Comparison of ENCODE assay signal across 8 mouse cellular contexts in genomic region chr11:103027570-103028175, GRCm38 (mm10). TPM values are rescaled to one million over a fixed set of nuclear protein-coding genes. Genes with fewer than 3 reads are reported as not detected.
DNase-seq lines count a peak whose midpoint lies in the region; ATAC-seq and TF ChIP-seq lines count a peak whose summit lies in the region.

No protein-coding gene starts in this region.

- peaks cover 5% of the 10 kb centered on the region; the same call in 1 of the 2 replicates for H3K4me1 ChIP-seq in lung, embryonic 14.5 days (ENCODE audit: insufficient read depth)
- H3K4me1 ChIP-seq in embryonic facial prominence, embryonic 13.5 days, result peaks cover 31% of the 10 kb centered on the region
- H3K4me1 ChIP-seq in limb, embryonic 11.5 days (ENCODE audit: control insufficient read depth, insufficient read depth, low read length), result peaks cover 7% of the 10 kb centered on the region
- peaks cover 10% of the 10 kb centered on the region for H3K4me1 ChIP-seq in small intestine, adult 2 months (ENCODE audit: control insufficient read depth, insufficient read depth, insufficient read length, low read length)

- peak overlapping the region; percentile 65 for H3K9ac ChIP-seq in lung, embryonic 14.5 days
- peak overlapping the region; percentile 80 for H3K9ac ChIP-seq in embryonic facial prominence, embryonic 13.5 days
- peak overlapping the region; percentile 66 for H3K9ac ChIP-seq in limb, embryonic 11.5 days (ENCODE audit: low read length)

- H3K27me3 ChIP-seq in lung, embryonic 14.5 days (ENCODE audit: insufficient read depth, low read length), result no peaks in the 10 kb centered on the region
- no peaks in the 10 kb centered on the region for H3K27me3 ChIP-seq in embryonic facial prominence, embryonic 13.5 days
- no peaks in the 10 kb centered on the region for H3K27me3 ChIP-seq in limb, embryonic 11.5 days (ENCODE audit: control insufficient read depth, insufficient read depth, low read length)
- no peaks in the 10 kb centered on the region for H3K27me3 ChIP-seq in small intestine, adult 2 months (ENCODE audit: control insufficient read depth, insufficient read depth, low read length)

- no peak for TF ChIP-seq POLR2A in small intestine, adult 2 months (IDR thresholded peaks at IDR 0.05; ENCODE audit: low read depth, low read length)

- no peaks in the 10 kb centered on the region for H3K9me3 ChIP-seq in lung, embryonic 14.5 days (ENCODE audit: low read depth, low read length)
- no peaks in the 10 kb centered on the region for H3K9me3 ChIP-seq in embryonic facial prominence, embryonic 13.5 days
- H3K9me3 ChIP-seq in limb, embryonic 11.5 days (ENCODE audit: control insufficient read depth, low read length), result no peaks in the 10 kb centered on the region

- WGBS in lung, embryonic 14.5 days, result 13% methylated on average over 8 of the region's 8 CpGs
- 13% methylated on average over 8 of the region's 8 CpGs for WGBS in embryonic facial prominence, embryonic 13.5 days
- WGBS in limb, embryonic 11.5 days, result 17% methylated on average over 8 of the region's 8 CpGs
- 9% methylated on average over 8 of the region's 8 CpGs for WGBS in small intestine, adult 2 months

- DNase-seq in lung, embryonic 14.5 days, result no peak
- no peak for DNase-seq in lung, postnatal 4 days
- no peak for DNase-seq in limb, embryonic 11.5 days (ENCODE audit: low spot score)
- DNase-seq in cerebellum, adult 9-11 months, result no peak
- DNase-seq in embryo, embryonic 10.5 days (ENCODE audit: low spot score), result no peak
- no peak for DNase-seq in gastrocnemius, adult 8-10 months (ENCODE audit: low spot score in 2 of 2)

- ATAC-seq in lung, embryonic 14.5 days (ENCODE audit: insufficient read depth), result peak; percentile 42; the same call in 1 of the 2 replicates
- no peak for ATAC-seq in embryonic facial prominence, embryonic 13.5 days (ENCODE audit: insufficient number of reproducible peaks, insufficient read depth, low FRiP score, low TSS enrichment, low read depth)
- peak; percentile 20; the same call in 1 of the 2 replicates for ATAC-seq in limb, embryonic 11.5 days (ENCODE audit: insufficient number of reproducible peaks, low FRiP score, low TSS enrichment, low read depth)

- peak overlapping the region; percentile 69 for H3K4me3 ChIP-seq in lung, embryonic 14.5 days (ENCODE audit: low read depth, low read length)
- peak overlapping the region; percentile 65 for H3K4me3 ChIP-seq in embryonic facial prominence, embryonic 13.5 days
- H3K4me3 ChIP-seq in limb, embryonic 11.5 days (ENCODE audit: low read depth, low read length), result peak overlapping the region; percentile 62
- H3K4me3 ChIP-seq in small intestine, adult 2 months (ENCODE audit: low read depth, low read length), result peak overlapping the region; percentile 89

- H3K27ac ChIP-seq in lung, embryonic 14.5 days (ENCODE audit: low read depth), result peak overlapping the region; percentile 74
- H3K27ac ChIP-seq in embryonic facial prominence, embryonic 13.5 days, result peak overlapping the region; percentile 76; the same call in 1 of the 2 replicates
- H3K27ac ChIP-seq in limb, embryonic 11.5 days (replicated peaks; ENCODE audit: low read depth, low read length), result 0 out of 2 replicates have a peak overlapping the region, but pooled peaks have one; percentile 0
- H3K27ac ChIP-seq in small intestine, adult 2 months (ENCODE audit: insufficient read depth, low read depth, low read length), result peak overlapping the region; percentile 45

- peaks cover 11% of the 10 kb centered on the region; the same call in 1 of the 2 replicates for H3K36me3 ChIP-seq in lung, embryonic 14.5 days (ENCODE audit: insufficient read depth)
- peaks cover 24% of the 10 kb centered on the region for H3K36me3 ChIP-seq in embryonic facial prominence, embryonic 13.5 days
- no peaks in the 10 kb centered on the region for H3K36me3 ChIP-seq in limb, embryonic 11.5 days (ENCODE audit: control insufficient read depth, insufficient read depth, low read length)
- H3K36me3 ChIP-seq in small intestine, adult 2 months (ENCODE audit: control insufficient read depth, insufficient read depth, low read length), result no peaks in the 10 kb centered on the region

- peak overlapping the region; percentile 52 for H3K4me2 ChIP-seq in lung, embryonic 14.5 days
- peak overlapping the region; percentile 69 for H3K4me2 ChIP-seq in embryonic facial prominence, embryonic 13.5 days
- H3K4me2 ChIP-seq in limb, embryonic 11.5 days (ENCODE audit: low read depth, severe bottlenecking), result peak overlapping the region; percentile 61

- no peak; the same call in 1 of the 2 replicates for TF ChIP-seq CTCF in lung, embryonic 14.5 days (IDR thresholded peaks at IDR 0.05; ENCODE audit: low read depth)
- no peak for TF ChIP-seq CTCF in small intestine, adult 2 months (IDR thresholded peaks at IDR 0.05; ENCODE audit: extremely low read depth, insufficient read length, insufficient replicate concordance, low read depth, low read length)

RNA-seq across cellular contexts. Expression of gene Nmt1, which starts 0.3 kb away (rescaled TPM):
- polyA plus RNA-seq in lung, embryonic 14.5 days (2014; fragmentation: Nextera tagmentation; extraction: Ambion mirVana), result 64.4 and 72.4 TPM in 2 replicates
- 67.8 and 68.5 TPM in 2 replicates for polyA plus RNA-seq in embryonic facial prominence, embryonic 13.5 days (2015; fragmentation: Nextera tagmentation; extraction: Ambion mirVana)
- polyA plus RNA-seq in limb, embryonic 11.5 days (2014; fragmentation: Nextera tagmentation; extraction: Ambion mirVana), result 69.1 and 69.8 TPM in 2 replicates
- 16.8 and 34.1 TPM in 2 replicates for polyA plus RNA-seq in small intestine, adult 2 months (2012; rRNA removed)
- total RNA-seq in gastrocnemius, adult 8-10 months (2022), result 10 to 100 TPM; 44.4 to 52.7 (median 50.5) TPM

RNA-seq across cellular contexts. Expression of gene Dcakd, which starts 0.5 kb away (rescaled TPM):
- polyA plus RNA-seq in lung, embryonic 14.5 days (2014; fragmentation: Nextera tagmentation; extraction: Ambion mirVana), result 218 and 225 TPM in 2 replicates
- 189 and 192 TPM in 2 replicates for polyA plus RNA-seq in embryonic facial prominence, embryonic 13.5 days (2015; fragmentation: Nextera tagmentation; extraction: Ambion mirVana)
- 335 and 349 TPM in 2 replicates for polyA plus RNA-seq in limb, embryonic 11.5 days (2014; fragmentation: Nextera tagmentation; extraction: Ambion mirVana)
- polyA plus RNA-seq in small intestine, adult 2 months (2012; rRNA removed), result 29.3 and 57.7 TPM in 2 replicates
- 10 to 100 TPM; 10.3 to 15.1 (median 13.0) TPM for total RNA-seq in gastrocnemius, adult 8-10 months (2022)

Comparison
In these comparisons a context has a peak if more than half of its experiments do, and no peak if none do; other contexts are left out.
1. H3K27ac ChIP-seq: peak in every context shown above with its lines; median percentile 76 in embryonic facial prominence, embryonic 13.5 days; 74 in lung, embryonic 14.5 days; 45 in small intestine, adult 2 months; 0 in limb, embryonic 11.5 days.